Mouse (Mus musculus) heart, adult 2 months (tissue): ENCODE results near the gene Sox12. TPM values are rescaled to one million over a fixed set of nuclear protein-coding genes. Genes with fewer than 3 reads are reported as not detected.

Source experiments
- DNase-seq, 2 experiments: peaks; one replicate each; pipeline ENCODE4 v3.0.0; 2021
- H3K27ac ChIP-seq: fragments of 200-600 bp; 2 replicates; pipeline ENCODE4 v1.8.1; 2022
- H3K27me3 ChIP-seq: fragments of 200-500 bp; 2 replicates; pipeline ENCODE4 v1.6.1; 2012; ENCODE audit warnings: mild to moderate bottlenecking, low read length, inconsistent platforms, mixed read lengths; ENCODE audit not compliant: control insufficient read depth, insufficient read depth
- H3K36me3 ChIP-seq: fragments of 200-500 bp; 2 replicates; pipeline ENCODE4 v1.6.1; 2012; ENCODE audit warnings: low read length, inconsistent platforms; ENCODE audit not compliant: control insufficient read depth, insufficient read depth
- H3K4me1 ChIP-seq: fragments of 200-500 bp; 2 replicates; pipeline ENCODE4 v1.6.1; 2011; ENCODE audit warnings: low read length; ENCODE audit not compliant: control insufficient read depth, insufficient read depth
- H3K4me3 ChIP-seq: fragments of 200-600 bp; 2 replicates; pipeline ENCODE4 v1.8.1; 2022
- H3K79me2 ChIP-seq: fragments of 200-500 bp; replicated peaks from 2 replicates; pipeline ENCODE4 v1.6.1; 2012; ENCODE audit warnings: mild to moderate bottlenecking, inconsistent platforms, low read length, moderate library complexity, mixed read lengths; ENCODE audit not compliant: control insufficient read depth, insufficient read depth
- H3K9ac ChIP-seq: fragments of 200-500 bp; 2 replicates; pipeline ENCODE4 v1.6.1; 2012; ENCODE audit warnings: low read depth, mild to moderate bottlenecking, control low read depth, inconsistent platforms, low read length, mixed read lengths
- CTCF ChIP-seq: fragments of 200-600 bp; IDR thresholded peaks from 2 replicates; pipeline ENCODE4 v1.8.1; 2022; ENCODE audit warnings: antibody characterized with exemption, mild to moderate bottlenecking, moderate library complexity
- EP300 ChIP-seq: fragments of 200-500 bp; IDR thresholded peaks from 2 replicates; pipeline ENCODE4 v1.6.1; 2011; ENCODE audit warnings: low read depth, low read length, control low read depth; ENCODE audit not compliant: insufficient read depth
- POLR2A ChIP-seq: fragments of 200-500 bp; IDR thresholded peaks from 2 replicates; pipeline ENCODE4 v1.6.1; 2011; ENCODE audit warnings: mild to moderate bottlenecking, low read depth, low read length, control low read depth; ENCODE audit not compliant: insufficient read depth
- WGBS: fragments of 180-500 bp; shearing (Covaris S2); methylation state at CpG from one replicate; pipeline ENCODE4 v1.1.7; 2018; 5-methylcytosine and 5-hydroxymethylcytosine counted together
- intact Hi-C: fragments of 180-260 bp; cut with DNase I; formaldehyde crosslinking; loops from one replicate; pipeline ENCODE4 v1.15.1; 2025
- long read RNA-seq: library from polyadenylated mRNA; stranded (forward); transcript quantifications from one replicate; pipeline ENCODE4 v2.0.0, GENCODE M21; 2021
- polyA plus RNA-seq: library from polyadenylated mRNA; depleted of rRNA; stranded (reverse); fragments of >200 nt; gene quantifications from 2 replicates; pipeline ENCODE4 v1.2.3, GENCODE M21; 2012; rRNA removed
- total RNA-seq, 2 experiments: library from RNA; stranded (reverse); gene quantifications; 2 replicates each; pipeline ENCODE4 v1.2.3; 2021

Sox12 gene
- total RNA-seq (1 to 10 TPM; 6.9 to 8.3 TPM), polyA plus RNA-seq (7.6 and 8.8 TPM in 2 replicates)
- long read RNA-seq, full-length matches to known transcripts = 4 of 4 reads
- long read RNA-seq, partial matches to known transcripts = 0 of 4 reads
- long read RNA-seq, other reads (novel, unspliced or antisense) = 0 of 4 reads

GRCm38 (mm10) chr2:152397680-152398435 lies at the start of gene Sox12:
Sox12 (minus strand) TSS chr2:152398063.
- peak; percentile 94 to 97 for DNase-seq
- Histone ChIP-seq H3K27me3 (no peaks in the 10 kb centered on the region), H3K4me1 (peaks cover 5% of the 10 kb centered on the region), H3K36me3 (no peaks in the 10 kb centered on the region), H3K9ac (peak within 1 kb of the TSS; percentile 71), H3K27ac (peak within 1 kb of the TSS; percentile 86), H3K4me3 (peak within 1 kb of the TSS; percentile 70), H3K79me2 (no peaks in the 10 kb centered on the region)
- intact Hi-C loops = loop anchor here (2.0 kb wide), 1 partner anchor 17 kb away; the partner anchor contains the start of genes 6820408C15Rik and Zcchc3
- 3% methylated on average over 91 of the region's 104 CpGs for WGBS
- TF ChIP-seq EP300 (no peak), POLR2A (no peak), CTCF (no peak)

- Histone ChIP-seq H3K4me3 (no peak overlapping the region), H3K4me1 (no peaks in the 10 kb centered on the region), H3K27ac (no peak overlapping the region), H3K79me2 (no peaks in the 10 kb centered on the region), H3K36me3 (no peaks in the 10 kb centered on the region), H3K9ac (no peak overlapping the region), H3K27me3 (no peaks in the 10 kb centered on the region)
- intact Hi-C loops = no loop called here
- WGBS = 16% methylated on average over 5 of the region's 5 CpGs
- no peak for DNase-seq
- TF ChIP-seq POLR2A (no peak), EP300 (no peak), CTCF (no peak)
Observed at GRCm38 (mm10) chr2:152447461-152447860, 49.6 kb upstream of the Sox12 start.

- WGBS = 47% methylated on average over 2 of the region's 2 CpGs
- Histone ChIP-seq H3K4me3 (no peak overlapping the region), H3K79me2 (no peaks in the 10 kb centered on the region), H3K27ac (no peak overlapping the region), H3K9ac (no peak overlapping the region), H3K4me1 (no peaks in the 10 kb centered on the region), H3K27me3 (no peaks in the 10 kb centered on the region), H3K36me3 (no peaks in the 10 kb centered on the region)
- intact Hi-C loops = no loop called here
- TF ChIP-seq EP300 (no peak), CTCF (no peak), POLR2A (no peak)
- no peak for DNase-seq
Observed at GRCm38 (mm10) chr2:152446642-152447041, 48.8 kb upstream of the Sox12 start.

- intact Hi-C loops = no loop called here
- 80% methylated on average over 8 of the region's 8 CpGs for WGBS
- Histone ChIP-seq H3K9ac (no peak overlapping the region), H3K27me3 (no peaks in the 10 kb centered on the region), H3K27ac (no peak overlapping the region), H3K79me2 (no peaks in the 10 kb centered on the region), H3K4me3 (no peak overlapping the region), H3K4me1 (no peaks in the 10 kb centered on the region), H3K36me3 (no peaks in the 10 kb centered on the region)
- TF ChIP-seq CTCF (no peak), POLR2A (no peak), EP300 (no peak)
- DNase-seq = no peak
Observed at GRCm38 (mm10) chr2:152443281-152443680, 45.4 kb upstream of the Sox12 start.

GRCm38 (mm10) chr2:152442322-152442721 lies 44.5 kb upstream of the Sox12 start:
- H3K27me3 ChIP-seq = no peaks in the 10 kb centered on the region
- TF ChIP-seq EP300 (no peak), POLR2A (no peak), CTCF (no peak)
- H3K27ac ChIP-seq = no peak overlapping the region
- 85% methylated on average over 4 of the region's 4 CpGs for WGBS
- no peaks in the 10 kb centered on the region for H3K79me2 ChIP-seq
- H3K4me1 ChIP-seq = peaks cover under 1% of the 10 kb centered on the region
- H3K9ac ChIP-seq = no peak overlapping the region
- no peak for DNase-seq
- no peaks in the 10 kb centered on the region for H3K36me3 ChIP-seq
- no peak overlapping the region for H3K4me3 ChIP-seq
- intact Hi-C loops = no loop called here

GRCm38 (mm10) chr2:152439833-152440232 lies 42.0 kb upstream of the Sox12 start:
- peaks cover 3% of the 10 kb centered on the region for H3K4me1 ChIP-seq
- TF ChIP-seq CTCF = no peak
- TF ChIP-seq POLR2A = no peak
- no peak for TF ChIP-seq EP300
- H3K4me3 ChIP-seq = no peak overlapping the region
- H3K27ac ChIP-seq = no peak overlapping the region
- WGBS = 94% methylated on average over 2 of the region's 2 CpGs
- no peaks in the 10 kb centered on the region for H3K36me3 ChIP-seq
- intact Hi-C loops = no loop called here
- H3K27me3 ChIP-seq = no peaks in the 10 kb centered on the region
- no peak overlapping the region for H3K9ac ChIP-seq
- no peaks in the 10 kb centered on the region for H3K79me2 ChIP-seq
- no peak for DNase-seq
